Mouse (Mus musculus): Measurements from ENCODE around the gene Ikzf3.

- TF ChIP-seq CTCF (IDR thresholded peaks at IDR 0.05; ENCODE audit: low read depth, low read length) (no peak), POLR2A (IDR thresholded peaks at IDR 0.05; ENCODE audit: borderline replicate concordance, low read depth, low read length) (no peak)
These were observed 75.8 kb downstream of the Ikzf3 start for GRCm38 (mm10) chr11:98469761-98470714.
